Mouse (Mus musculus): ENCODE results near the gene Dpagt1. TPM values are rescaled to one million over a fixed set of nuclear protein-coding genes. Genes with fewer than 3 reads are reported as not detected.
"Not testable (repeated sequence)": the region's sequence is repeated elsewhere in the genome, so short reads cannot be mapped to it uniquely, and the experiment has no call there.

Dpagt1 gene
- polyA plus RNA-seq, 1 experiment = 47.4 TPM

GRCm38 (mm10) chr9:44324147-44324546 lies 1.7 kb upstream of the Dpagt1 start:
- no peak overlapping the region for H3K4me3 ChIP-seq (ENCODE audit: low read depth, low read length)
- WGBS = 88% methylated on average over 6 of the region's 6 CpGs
- TF ChIP-seq POLR2A (IDR thresholded peaks at IDR 0.05; ENCODE audit: low read depth, low read length) = no peak
- TF ChIP-seq CTCF (IDR thresholded peaks at IDR 0.05; ENCODE audit: extremely low read depth, insufficient read length, insufficient replicate concordance, low read depth, low read length) = no peak
- H3K36me3 ChIP-seq (ENCODE audit: control insufficient read depth, insufficient read depth, low read length) = no peaks in the 10 kb centered on the region
- H3K27ac ChIP-seq (ENCODE audit: insufficient read depth, low read depth, low read length) = no peak overlapping the region
- peaks cover 5% of the 10 kb centered on the region; the same call in 1 of the 2 replicates for H3K4me1 ChIP-seq (ENCODE audit: control insufficient read depth, insufficient read depth, insufficient read length, low read length)
- H3K27me3 ChIP-seq (ENCODE audit: control insufficient read depth, insufficient read depth, low read length) = no peaks in the 10 kb centered on the region

- WGBS = 45% methylated on average over 7 of the region's 8 CpGs
- not testable (repeated sequence) for H3K4me3 ChIP-seq (ENCODE audit: low read depth, low read length); H3K27ac ChIP-seq (ENCODE audit: insufficient read depth, low read depth, low read length)
These were observed 619 bp upstream of the Dpagt1 start for GRCm38 (mm10) chr9:44325032-44325767.

GRCm38 (mm10) chr9:44326371-44327063 lies 698 bp downstream of the Dpagt1 start:
- no peaks in the 10 kb centered on the region for H3K27me3 ChIP-seq (ENCODE audit: control insufficient read depth, insufficient read depth, low read length)
- peak overlapping the region; percentile 95 for H3K4me3 ChIP-seq (ENCODE audit: low read depth, low read length)
- peaks cover 5% of the 10 kb centered on the region for H3K36me3 ChIP-seq (ENCODE audit: control insufficient read depth, insufficient read depth, low read length)
- under 1% methylated on average over 38 of the region's 38 CpGs for WGBS
- TF ChIP-seq POLR2A (IDR thresholded peaks at IDR 0.05; ENCODE audit: low read depth, low read length) (peak; percentile 49; the same call in 1 of the 2 replicates), CTCF (IDR thresholded peaks at IDR 0.05; ENCODE audit: extremely low read depth, insufficient read length, insufficient replicate concordance, low read depth, low read length) (no peak)
- H3K4me1 ChIP-seq (ENCODE audit: control insufficient read depth, insufficient read depth, insufficient read length, low read length) = peaks cover 5% of the 10 kb centered on the region; the same call in 1 of the 2 replicates
- peak overlapping the region; percentile 84 for H3K27ac ChIP-seq (ENCODE audit: insufficient read depth, low read depth, low read length)

More at GRCm38 (mm10) chr9:44325032-44325767, 619 bp upstream of the Dpagt1 start:
- H3K36me3 ChIP-seq (ENCODE audit: control insufficient read depth, insufficient read depth, low read length); H3K27me3 ChIP-seq (ENCODE audit: control insufficient read depth, insufficient read depth, low read length); H3K4me1 ChIP-seq (ENCODE audit: control insufficient read depth, insufficient read depth, insufficient read length, low read length): not testable (repeated sequence)

GRCm38 (mm10) chr9:44327064-44327711 lies 1.4 kb downstream of the Dpagt1 start:
- Histone ChIP-seq H3K4me1 (ENCODE audit: control insufficient read depth, insufficient read depth, insufficient read length, low read length) (peaks cover 5% of the 10 kb centered on the region; the same call in 1 of the 2 replicates), H3K27ac (ENCODE audit: insufficient read depth, low read depth, low read length) (peak overlapping the region; percentile 84), H3K36me3 (ENCODE audit: control insufficient read depth, insufficient read depth, low read length) (peaks cover 10% of the 10 kb centered on the region), H3K27me3 (ENCODE audit: control insufficient read depth, insufficient read depth, low read length) (no peaks in the 10 kb centered on the region), H3K4me3 (ENCODE audit: low read depth, low read length) (peak overlapping the region; percentile 95)
- TF ChIP-seq POLR2A (IDR thresholded peaks at IDR 0.05; ENCODE audit: low read depth, low read length) (no peak), CTCF (IDR thresholded peaks at IDR 0.05; ENCODE audit: extremely low read depth, insufficient read length, insufficient replicate concordance, low read depth, low read length) (no peak)
- under 1% methylated on average over 22 of the region's 22 CpGs for WGBS

- WGBS = 85% methylated on average over 5 of the region's 5 CpGs
- Histone ChIP-seq H3K27me3 (ENCODE audit: control insufficient read depth, insufficient read depth, low read length) (no peaks in the 10 kb centered on the region), H3K4me3 (ENCODE audit: low read depth, low read length) (peak overlapping the region; percentile 95), H3K4me1 (ENCODE audit: control insufficient read depth, insufficient read depth, insufficient read length, low read length) (peaks cover 5% of the 10 kb centered on the region; the same call in 1 of the 2 replicates), H3K27ac (ENCODE audit: insufficient read depth, low read depth, low read length) (no peak overlapping the region), H3K36me3 (ENCODE audit: control insufficient read depth, insufficient read depth, low read length) (peaks cover 17% of the 10 kb centered on the region)
- TF ChIP-seq POLR2A (IDR thresholded peaks at IDR 0.05; ENCODE audit: low read depth, low read length) (no peak), CTCF (IDR thresholded peaks at IDR 0.05; ENCODE audit: extremely low read depth, insufficient read length, insufficient replicate concordance, low read depth, low read length) (no peak)
These were observed 2.1 kb downstream of the Dpagt1 start for GRCm38 (mm10) chr9:44327926-44328325.

GRCm38 (mm10) chr9:44330736-44331135 lies 4.9 kb downstream of the Dpagt1 start:
- TF ChIP-seq POLR2A (IDR thresholded peaks at IDR 0.05; ENCODE audit: low read depth, low read length) = no peak

More at GRCm38 (mm10) chr9:44330736-44331135, 4.9 kb downstream of the Dpagt1 start:
- peaks cover 5% of the 10 kb centered on the region; the same call in 1 of the 2 replicates for H3K4me1 ChIP-seq (ENCODE audit: control insufficient read depth, insufficient read depth, insufficient read length, low read length)
- H3K36me3 ChIP-seq (ENCODE audit: control insufficient read depth, insufficient read depth, low read length) = peaks cover 22% of the 10 kb centered on the region
- no peak overlapping the region for H3K27ac ChIP-seq (ENCODE audit: insufficient read depth, low read depth, low read length)
- WGBS = 32% methylated on average over 6 of the region's 6 CpGs
- H3K27me3 ChIP-seq (ENCODE audit: control insufficient read depth, insufficient read depth, low read length) = no peaks in the 10 kb centered on the region
- H3K4me3 ChIP-seq (ENCODE audit: low read depth, low read length) = no peak overlapping the region
